Mouse (Mus musculus) liver, adult 2 months (tissue): Measurements from ENCODE around the gene Gm9970. TPM values are rescaled to one million over a fixed set of nuclear protein-coding genes. Genes with fewer than 3 reads are reported as not detected.

Source experiments
- DNase-seq: peaks from one replicate; pipeline ENCODE4 v3.0.0-alpha.2; 2011; ENCODE audit warnings: low read depth, low spot score; ENCODE audit errors: extremely low read depth
- H3K27ac ChIP-seq: fragments of 200-500 bp; replicated peaks from 2 replicates; pipeline ENCODE4 v1.5.1; 2012; ENCODE audit warnings: low read depth, mild to moderate bottlenecking, control low read depth, inconsistent platforms, low read length; ENCODE audit not compliant: insufficient read depth
- H3K27me3 ChIP-seq: fragments of 200-500 bp; 2 replicates; pipeline ENCODE4 v1.6.1; 2012; ENCODE audit warnings: mild to moderate bottlenecking, moderate library complexity, low read length, inconsistent platforms; ENCODE audit not compliant: control insufficient read depth, insufficient read depth
- H3K36me3 ChIP-seq: fragments of 200-500 bp; 2 replicates; pipeline ENCODE4 v1.6.1; 2012; ENCODE audit warnings: low read length, inconsistent platforms; ENCODE audit not compliant: control insufficient read depth, insufficient read depth
- H3K4me1 ChIP-seq: fragments of 200-500 bp; 2 replicates; pipeline ENCODE4 v1.6.1; 2011; ENCODE audit warnings: low read length; ENCODE audit not compliant: control insufficient read depth, insufficient read depth
- H3K4me3 ChIP-seq: fragments of 200-500 bp; 2 replicates; pipeline ENCODE4 v1.5.1; 2011; ENCODE audit warnings: low read depth, mild to moderate bottlenecking, control low read depth, low read length, moderate library complexity; ENCODE audit not compliant: insufficient read depth
- H3K79me2 ChIP-seq: fragments of 200-500 bp; 2 replicates; pipeline ENCODE4 v1.6.1; 2012; ENCODE audit warnings: inconsistent platforms, mild to moderate bottlenecking, low read length, moderate library complexity; ENCODE audit not compliant: control insufficient read depth, insufficient read depth
- H3K9ac ChIP-seq: fragments of 200-500 bp; 2 replicates; pipeline ENCODE4 v1.6.1; 2012; ENCODE audit warnings: low read depth, mild to moderate bottlenecking, control low read depth, inconsistent platforms, low read length
- CTCF ChIP-seq: fragments of 200-500 bp; IDR thresholded peaks from 2 replicates; pipeline ENCODE4 v1.5.1; 2011; ENCODE audit warnings: low read depth, low read length, control low read depth
- POLR2A ChIP-seq: fragments of 200-500 bp; IDR thresholded peaks from 2 replicates; pipeline ENCODE4 v1.6.1; 2011; ENCODE audit warnings: low read length, control low read depth; ENCODE audit not compliant: insufficient read depth; ENCODE audit errors: extremely low read depth
- WGBS: fragments of 180-500 bp; shearing (Covaris S2); methylation state at CpG from one replicate; pipeline ENCODE4 v1.1.7; 2018; 5-methylcytosine and 5-hydroxymethylcytosine counted together
- polyA plus RNA-seq: library from polyadenylated mRNA; depleted of rRNA; stranded (reverse); fragments of >200 nt; gene quantifications from 2 replicates; pipeline ENCODE4 v1.2.3, GENCODE M21; 2012; rRNA removed
- total RNA-seq: library from RNA; depleted of rRNA; stranded (reverse); fragments of >200 nt; gene quantifications from 2 replicates; pipeline ENCODE4 v1.2.3, GENCODE M21; 2014; rRNA removed

Gene Gm9970
- total and polyA plus RNA-seq, 2 experiments, result not detected

- H3K4me3 ChIP-seq, result peak overlapping the region; percentile 78
- H3K79me2 ChIP-seq, result peaks cover 3% of the 10 kb centered on the region; the same call in 1 of the 2 replicates
- H3K27me3 ChIP-seq, result no peaks in the 10 kb centered on the region
- TF ChIP-seq POLR2A, result no peak
- TF ChIP-seq CTCF, result peak; percentile 41; the same call in 1 of the 2 replicates
- DNase-seq, result peak; percentile 83
- 8% methylated on average over 42 of the region's 42 CpGs for WGBS
- H3K27ac ChIP-seq, result peak overlapping the region; percentile 80
- peaks cover 37% of the 10 kb centered on the region for H3K36me3 ChIP-seq
- H3K9ac ChIP-seq, result peak overlapping the region; percentile 80
- H3K4me1 ChIP-seq, result peaks cover 5% of the 10 kb centered on the region
Observed at GRCm38 (mm10) chr5:31192045-31192938, 48.7 kb downstream of the Gm9970 start.

Other genes starting within 250 kb of the Gm9970 start
- 172 and 185 TPM in 2 replicates for gene Atraid, start 192.9 kb downstream of the Gm9970 start, total RNA-seq
- gene Atraid, start 192.9 kb downstream of the Gm9970 start, polyA plus RNA-seq, result 160 TPM in 2 replicates
- 6.1 and 6.7 TPM in 2 replicates for gene Slc5a6, start 192.3 kb downstream of the Gm9970 start, total RNA-seq
- 15.5 and 16.2 TPM in 2 replicates for gene Slc5a6, start 192.3 kb downstream of the Gm9970 start, polyA plus RNA-seq
- gene Cad, start 186.5 kb downstream of the Gm9970 start, total RNA-seq, result 10.7 and 11.8 TPM in 2 replicates
- gene Cad, start 186.5 kb downstream of the Gm9970 start, polyA plus RNA-seq, result 8.4 and 12.7 TPM in 2 replicates
- not detected in 2 replicates for gene Dnajc5g, start 134.9 kb downstream of the Gm9970 start, total RNA-seq
- not detected in 2 replicates for gene Dnajc5g, start 134.9 kb downstream of the Gm9970 start, polyA plus RNA-seq
- gene Slc30a3, start 133.0 kb downstream of the Gm9970 start, total RNA-seq, result 0.37 and 0.60 TPM in 2 replicates
- gene Slc30a3, start 133.0 kb downstream of the Gm9970 start, polyA plus RNA-seq, result 0.37 and 0.97 TPM in 2 replicates
- gene Trim54, start 124.5 kb downstream of the Gm9970 start, total RNA-seq, result 0.28 TPM in 1 of 2 replicates, not detected in the other
- gene Trim54, start 124.5 kb downstream of the Gm9970 start, polyA plus RNA-seq, result not detected in 2 replicates
- not detected in 2 replicates for gene Ucn, start 102.4 kb downstream of the Gm9970 start, total RNA-seq
- gene Ucn, start 102.4 kb downstream of the Gm9970 start, polyA plus RNA-seq, result not detected in 2 replicates
- 49.0 and 58.8 TPM in 2 replicates for gene Mpv17, start 87.0 kb downstream of the Gm9970 start, total RNA-seq
- 88.8 and 92.3 TPM in 2 replicates for gene Mpv17, start 87.0 kb downstream of the Gm9970 start, polyA plus RNA-seq
- 1.0 and 2.6 TPM in 2 replicates for gene Gm29609, start 61.3 kb downstream of the Gm9970 start, total RNA-seq
- gene Gm29609, start 61.3 kb downstream of the Gm9970 start, polyA plus RNA-seq, result 2.3 and 2.8 TPM in 2 replicates
- gene Gtf3c2, start 61.1 kb downstream of the Gm9970 start, total RNA-seq, result 10.9 and 17.5 TPM in 2 replicates
- 21.0 and 33.0 TPM in 2 replicates for gene Gtf3c2, start 61.1 kb downstream of the Gm9970 start, polyA plus RNA-seq
- 13.3 and 13.7 TPM in 2 replicates for gene Snx17, start 48.0 kb downstream of the Gm9970 start, total RNA-seq
- gene Snx17, start 48.0 kb downstream of the Gm9970 start, polyA plus RNA-seq, result 19.1 and 22.5 TPM in 2 replicates
- gene Eif2b4, start 47.8 kb downstream of the Gm9970 start, total RNA-seq, result 18.5 and 18.7 TPM in 2 replicates
- 47.2 and 51.0 TPM in 2 replicates for gene Eif2b4, start 47.8 kb downstream of the Gm9970 start, polyA plus RNA-seq
- 3.1 and 4.2 TPM in 2 replicates for gene Zfp513, start 38.9 kb downstream of the Gm9970 start, total RNA-seq
- gene Zfp513, start 38.9 kb downstream of the Gm9970 start, polyA plus RNA-seq, result 17.6 and 27.6 TPM in 2 replicates
- 19.7 and 23.5 TPM in 2 replicates for gene Ppm1g, start 20.5 kb downstream of the Gm9970 start, total RNA-seq
- gene Ppm1g, start 20.5 kb downstream of the Gm9970 start, polyA plus RNA-seq, result 31.6 and 32.3 TPM in 2 replicates
- gene Nrbp1, start 368 bp downstream of the Gm9970 start, total RNA-seq, result 43.8 and 51.5 TPM in 2 replicates
- 97.8 and 112 TPM in 2 replicates for gene Nrbp1, start 368 bp downstream of the Gm9970 start, polyA plus RNA-seq
- 1.7 and 2.1 TPM in 2 replicates for gene Krtcap3, start 10.5 kb upstream of the Gm9970 start, total RNA-seq
- 4.3 and 8.3 TPM in 2 replicates for gene Krtcap3, start 10.5 kb upstream of the Gm9970 start, polyA plus RNA-seq
- 17.8 and 20.1 TPM in 2 replicates for gene Ift172, start 49.9 kb upstream of the Gm9970 start, total RNA-seq
- 11.0 and 11.7 TPM in 2 replicates for gene Ift172, start 49.9 kb upstream of the Gm9970 start, polyA plus RNA-seq
- 30.6 and 34.8 TPM in 2 replicates for gene Fndc4, start 54.8 kb upstream of the Gm9970 start, total RNA-seq
- 90.7 and 97.7 TPM in 2 replicates for gene Fndc4, start 54.8 kb upstream of the Gm9970 start, polyA plus RNA-seq
- 113 and 114 TPM in 2 replicates for gene Gckr, start 56.2 kb upstream of the Gm9970 start, total RNA-seq
- gene Gckr, start 56.2 kb upstream of the Gm9970 start, polyA plus RNA-seq, result 199 and 282 TPM in 2 replicates
- 8.1 and 9.0 TPM in 2 replicates for gene Zfp512, start 211.2 kb upstream of the Gm9970 start, total RNA-seq
- 4.6 and 4.9 TPM in 2 replicates for gene Zfp512, start 211.2 kb upstream of the Gm9970 start, polyA plus RNA-seq
- gene 4930548H24Rik, start 244.5 kb upstream of the Gm9970 start, total RNA-seq, result not detected in 2 replicates
- gene 4930548H24Rik, start 244.5 kb upstream of the Gm9970 start, polyA plus RNA-seq, result not detected in 2 replicates